Mouse (Mus musculus) urinary bladder, postnatal 36 days (tissue): ENCODE data around the gene Mpzl1.

Experiments
- DNase-seq, 2 experiments: peaks; one replicate each; pipeline ENCODE4 v3.0.0; 2022; ENCODE audit warnings: low spot score in 2 of 2, mixed read lengths in 1 of 2

The Mpzl1 gene

DNA sequence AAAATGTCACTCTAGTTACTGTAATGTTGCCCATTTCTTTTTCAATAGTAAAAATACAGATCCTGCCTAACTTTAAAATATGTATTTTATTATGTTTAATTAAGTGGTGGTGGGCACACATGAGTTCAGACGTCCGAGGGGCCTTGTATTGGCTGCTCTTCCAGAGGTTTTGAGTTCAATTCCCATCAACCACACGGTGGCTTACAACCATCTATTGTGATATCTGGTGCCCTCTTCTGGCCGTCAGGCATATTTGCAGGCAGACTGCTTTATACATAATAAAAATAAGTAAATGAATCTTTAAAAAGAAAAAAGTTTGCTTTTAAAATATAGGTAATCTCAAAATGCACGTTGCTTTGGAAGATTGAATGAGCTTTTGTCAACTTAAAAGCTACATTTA is 55.0 kb downstream of the Mpzl1 start:
- no peak for DNase-seq

DNA sequence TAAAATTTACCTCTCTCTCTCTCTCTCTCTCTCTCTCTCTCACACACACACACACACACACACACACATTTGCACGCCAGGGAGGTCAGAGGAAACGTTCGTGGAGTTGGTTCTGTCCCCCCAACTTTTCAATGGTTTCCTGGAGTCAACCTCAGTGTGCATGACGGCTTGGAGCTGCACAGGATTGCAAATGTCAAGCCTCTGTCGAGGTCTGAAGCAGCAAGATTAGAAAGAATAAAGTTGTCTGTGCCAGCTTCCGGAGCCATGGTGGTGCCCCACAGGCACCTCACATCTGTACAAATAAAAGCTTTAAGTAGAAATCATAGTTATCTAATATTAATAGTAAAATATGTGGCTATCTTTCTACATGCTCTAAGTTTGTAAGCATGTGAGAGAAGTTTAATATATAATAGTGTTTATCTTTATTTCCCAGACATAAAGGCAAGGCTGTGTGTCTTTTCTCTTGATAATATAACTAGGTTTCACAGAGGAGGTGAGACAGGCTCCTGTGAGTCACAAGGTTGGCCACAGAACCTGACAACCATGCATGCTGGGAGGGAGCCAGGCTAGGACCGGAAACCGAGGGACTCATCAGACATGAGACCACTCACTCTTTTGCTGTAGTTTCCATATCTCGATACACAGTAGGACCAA is 57.8 kb downstream of the Mpzl1 start:
- DNase-seq: no peak

DNA sequence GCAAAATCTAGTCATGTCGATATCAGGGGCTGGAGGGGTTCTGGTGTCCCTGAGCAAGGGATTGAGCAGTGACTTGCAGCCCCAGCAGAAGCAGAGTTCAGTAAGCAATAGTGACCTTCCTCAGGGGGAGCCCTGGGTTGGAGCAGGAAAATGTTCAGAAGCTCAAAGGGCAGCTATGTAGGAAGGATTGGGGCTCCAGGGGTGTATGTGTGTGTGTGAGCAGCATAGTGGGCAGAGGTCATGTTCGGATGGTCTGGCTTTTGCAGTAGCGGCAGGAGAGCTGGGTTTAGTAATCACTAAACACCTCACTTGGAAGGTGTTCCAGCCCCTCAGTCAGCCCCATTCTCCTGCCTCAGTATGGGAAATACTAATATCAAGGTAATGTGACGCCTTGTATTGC is 58.3 kb downstream of the Mpzl1 start:
- no peak for DNase-seq

DNA sequence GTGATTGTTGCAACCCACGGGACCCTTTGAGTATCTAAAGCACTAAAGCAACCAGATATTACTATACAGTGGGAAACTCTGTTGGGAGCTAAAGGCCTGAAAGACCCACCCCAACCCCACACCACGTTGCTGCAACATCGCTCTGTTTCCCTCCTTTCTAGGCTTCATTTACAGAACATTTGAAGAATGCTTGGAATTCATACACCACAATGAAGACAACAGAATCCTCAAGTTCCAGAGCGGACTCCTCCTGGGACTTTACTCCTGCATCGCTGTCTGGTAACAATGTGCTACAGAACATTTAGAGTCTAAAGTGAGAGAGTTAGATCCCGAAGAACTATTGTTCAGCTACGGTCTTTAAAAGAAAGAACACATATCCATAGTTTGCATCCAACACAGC is 66.9 kb downstream of the Mpzl1 start:
- DNase-seq: no peak

DNA sequence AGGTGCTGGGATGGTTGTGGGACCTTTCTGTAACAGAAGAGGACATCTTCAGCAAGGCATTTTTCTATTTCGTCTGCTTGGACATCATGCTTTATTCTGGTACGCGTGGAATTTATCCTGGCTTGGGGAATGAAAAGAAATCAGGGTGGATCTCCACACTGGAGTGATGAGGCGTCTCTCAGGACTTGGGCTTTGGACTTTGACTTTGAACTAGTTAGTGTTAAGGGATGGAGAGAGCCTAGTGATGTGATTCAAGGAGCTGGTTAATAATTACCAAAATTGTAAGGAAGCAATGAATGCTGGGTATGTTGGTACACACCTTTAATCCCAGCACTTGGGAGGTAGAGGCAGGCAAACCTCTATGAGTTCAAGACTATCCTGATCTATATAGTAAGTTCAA is 69.1 kb downstream of the Mpzl1 start:
- no peak for DNase-seq

DNA sequence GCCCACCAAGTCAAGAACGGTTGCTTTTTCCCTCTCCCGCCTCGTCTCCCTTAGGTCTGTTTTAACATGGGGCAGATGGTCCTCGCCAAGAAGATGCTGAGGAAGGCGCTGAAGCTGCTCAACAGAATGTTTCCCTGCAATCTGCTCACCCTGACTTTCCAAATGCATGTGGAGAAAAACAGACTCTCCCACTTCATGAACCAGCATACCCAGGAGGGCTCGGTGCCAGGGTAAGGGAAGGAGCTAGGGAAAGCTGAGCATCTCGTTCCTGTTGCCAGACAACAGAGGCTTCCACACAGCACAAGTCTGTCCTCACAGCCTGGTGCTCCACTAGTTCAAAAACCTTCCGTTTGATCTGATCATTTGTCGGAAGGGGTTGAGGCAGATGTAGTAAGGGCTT is 75.3 kb downstream of the Mpzl1 start:
- DNase-seq: no peak

DNA sequence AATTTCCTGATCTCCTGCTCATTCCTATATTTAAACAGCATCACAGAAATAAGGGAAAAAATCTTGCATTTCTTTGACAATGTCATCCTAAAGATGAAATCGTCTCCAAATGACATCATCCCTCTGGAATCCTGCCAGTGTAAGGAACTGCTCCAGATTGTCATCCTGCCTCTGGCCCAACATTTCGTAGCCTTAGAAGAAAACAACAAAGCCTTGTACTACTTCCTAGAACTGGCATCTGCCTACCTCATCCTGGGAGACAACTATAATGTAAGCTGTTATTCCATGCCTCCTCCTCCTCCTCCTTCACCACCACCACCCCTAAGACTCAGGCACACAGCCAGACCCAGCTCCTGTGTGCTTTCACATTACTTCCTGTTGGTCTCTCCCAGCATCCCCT is 77.6 kb downstream of the Mpzl1 start:
- no peak for DNase-seq
